Comparison of ENCODE assay signal across 19 mouse cellular contexts in genomic region chr15:99351610-99352009, GRCm38 (mm10). TPM values are rescaled to one million over a fixed set of nuclear protein-coding genes. Genes with fewer than 3 reads are reported as not detected.
DNase-seq lines count a peak whose midpoint lies in the region; ATAC-seq lines count a peak whose summit lies in the region.
"Had no signal": no experiment of that assay in that cellular context is flagged by ENCODE, and none has a peak within 500 bp of the region (broad histone marks: within the 10 kb centered on the region; RNA-seq: fewer than 3 reads in every experiment).

No protein-coding gene starts in this region.

- H3K9me3 ChIP-seq in forebrain, embryonic 13.5 days (replicated peaks), result no peaks in the 10 kb centered on the region
- H3K9me3 ChIP-seq: embryonic facial prominence, embryonic 13.5 days; forebrain, embryonic 15.5 days; heart, embryonic 13.5 days; hindbrain, embryonic 13.5 days had no signal

- H3K9ac ChIP-seq in forebrain, embryonic 13.5 days, result no peak overlapping the region
- H3K9ac ChIP-seq: embryonic facial prominence, embryonic 13.5 days; forebrain, embryonic 15.5 days; heart, embryonic 13.5 days; hindbrain, embryonic 13.5 days had no signal

- H3K4me2 ChIP-seq in forebrain, embryonic 13.5 days, result no peak overlapping the region
- H3K4me2 ChIP-seq: embryonic facial prominence, embryonic 13.5 days; forebrain, embryonic 15.5 days; heart, embryonic 13.5 days; hindbrain, embryonic 13.5 days had no signal

- WGBS in forebrain, embryonic 13.5 days, result 93% methylated on average over 6 of the region's 6 CpGs

- H3K27ac ChIP-seq in forebrain, embryonic 13.5 days, result no peak overlapping the region
- H3K27ac ChIP-seq: embryonic facial prominence, embryonic 13.5 days; forebrain, embryonic 15.5 days; heart, embryonic 13.5 days; hindbrain, embryonic 13.5 days had no signal

- no peaks in the 10 kb centered on the region for H3K27me3 ChIP-seq in forebrain, embryonic 13.5 days
- H3K27me3 ChIP-seq: embryonic facial prominence, embryonic 13.5 days; forebrain, embryonic 15.5 days; heart, embryonic 13.5 days; hindbrain, embryonic 13.5 days had no signal

- ATAC-seq in inflammation-experienced regulatory T-cells, adult 6 months, result peak; percentile 54
- ATAC-seq in forebrain, embryonic 13.5 days, result no peak
- ATAC-seq: forebrain, embryonic 15.5 days; intestine, embryonic 16.5 days had no signal

- peaks cover 4% of the 10 kb centered on the region; the same call in 1 of the 2 replicates for H3K4me1 ChIP-seq in forebrain, embryonic 13.5 days
- H3K4me1 ChIP-seq: forebrain, embryonic 15.5 days had no signal

- no peak overlapping the region for H3K4me3 ChIP-seq in forebrain, embryonic 13.5 days
- H3K4me3 ChIP-seq: embryonic facial prominence, embryonic 13.5 days; forebrain, embryonic 15.5 days; heart, embryonic 13.5 days; hindbrain, embryonic 13.5 days had no signal

- intact Hi-C loops in heart, postnatal 14 days (cut with DNase I), result no loop called here

- H3K36me3 ChIP-seq in forebrain, embryonic 13.5 days (ENCODE audit: poor library complexity, severe bottlenecking), result no peaks in the 10 kb centered on the region
- H3K36me3 ChIP-seq: embryonic facial prominence, embryonic 13.5 days; forebrain, embryonic 15.5 days; heart, embryonic 13.5 days; hindbrain, embryonic 13.5 days had no signal

- peak; percentile 75 for DNase-seq in heart, adult 11 months
- DNase-seq in heart, postnatal 14 days, result no peak
- DNase-seq in spleen, postnatal 36 days (ENCODE audit: low spot score in 2 of 2), result peak; percentile 54 to 55
- DNase-seq in spleen, adult 18-20 months, result no peak
- no peak for DNase-seq in layer of hippocampus, postnatal 10 days (ENCODE audit: low spot score in 2 of 2)
- DNase-seq: adrenal gland, postnatal 14 days; cerebellum, adult 11-12 months; cerebellum, adult 9-10 months; cerebellum, postnatal 25 days; gastrocnemius, postnatal 10 days; heart, postnatal 10 days had no signal

RNA-seq across cellular contexts. Expression of gene Fmnl3, which starts 18.7 kb away (rescaled TPM):
- total RNA-seq in heart, postnatal 14 days (2021), result 10 to 100 TPM; 29.4 to 29.7 TPM
- polyA plus RNA-seq in inflammation-experienced regulatory T-cells, adult 6 months (2017; shearing (Covaris generic)), result 10 to 100 TPM in 1 of 3 experiments, 1 to 10 TPM in 2; 5.5 to 13.4 (median 9.2) TPM
- polyA plus RNA-seq in forebrain, embryonic 13.5 days (2015; fragmentation: Nextera tagmentation; extraction: Ambion mirVana), result 8.1 and 8.2 TPM in 2 replicates
- total RNA-seq in layer of hippocampus, postnatal 10 days (2021), result 10 to 100 TPM; 13.8 to 18.0 TPM

RNA-seq across cellular contexts. Expression of gene Tmbim6, which starts 41.1 kb away (rescaled TPM):
- total RNA-seq in heart, postnatal 14 days (2021), result 100 to 1,000 TPM; 216 to 219 TPM
- polyA plus RNA-seq in inflammation-experienced regulatory T-cells, adult 6 months (2017; shearing (Covaris generic)), result 1,000 to 10,000 TPM; 1,026 to 1,183 (median 1,027) TPM
- 227 and 249 TPM in 2 replicates for polyA plus RNA-seq in forebrain, embryonic 13.5 days (2015; fragmentation: Nextera tagmentation; extraction: Ambion mirVana)
- 100 to 1,000 TPM; 356 to 357 TPM for total RNA-seq in layer of hippocampus, postnatal 10 days (2021)

RNA-seq across cellular contexts. Expression of gene Fam186b, which starts 55.9 kb away (rescaled TPM):
- not detected for total RNA-seq in heart, postnatal 14 days (2021)
- under 1 TPM in 2 of 3 experiments, not detected in 1; 0.29 to 0.48 TPM for polyA plus RNA-seq in inflammation-experienced regulatory T-cells, adult 6 months (2017; shearing (Covaris generic))
- polyA plus RNA-seq in forebrain, embryonic 13.5 days (2015; fragmentation: Nextera tagmentation; extraction: Ambion mirVana), result 0.28 TPM in 1 of 2 replicates, not detected in the other
- 1 to 10 TPM; 2.0 to 2.1 TPM for total RNA-seq in layer of hippocampus, postnatal 10 days (2021)
- total RNA-seq: gastrocnemius, postnatal 10 days; MEL had no signal

RNA-seq across cellular contexts. Expression of gene Prpf40b, which starts 56.7 kb away (rescaled TPM):
- total RNA-seq in heart, postnatal 14 days (2021), result 10 to 100 TPM; 25.5 to 26.3 TPM
- polyA plus RNA-seq in inflammation-experienced regulatory T-cells, adult 6 months (2017; shearing (Covaris generic)), result 10 to 100 TPM in 2 of 3 experiments, 1 to 10 TPM in 1; 1.6 to 14.9 (median 10.3) TPM
- 98.6 and 107 TPM in 2 replicates for polyA plus RNA-seq in forebrain, embryonic 13.5 days (2015; fragmentation: Nextera tagmentation; extraction: Ambion mirVana)
- 100 to 1,000 TPM in 1 of 2 experiments, 10 to 100 TPM in 1; 85.8 to 105 TPM for total RNA-seq in layer of hippocampus, postnatal 10 days (2021)

Comparison
In these comparisons a context has a peak if more than half of its experiments do, and no peak if none do; other contexts are left out.
1. DNase-seq: peak in heart, adult 11 months (single experiment) and spleen, postnatal 36 days (2 of 2); none in heart, postnatal 14 days (0 of 2), spleen, adult 18-20 months (0 of 2) and layer of hippocampus, postnatal 10 days (0 of 2).